Mouse (Mus musculus) forebrain, embryonic 16.5 days (tissue): Measurements from ENCODE around the gene Zcchc14. TPM values are rescaled to one million over a fixed set of nuclear protein-coding genes. Genes with fewer than 3 reads are reported as not detected.
A peak's percentile ranks its signal among the peaks of the same experiment; 100 is the strongest.
"Not testable (repeated sequence)": the region's sequence is repeated elsewhere in the genome, so short reads cannot be mapped to it uniquely, and the experiment has no call there.

Experiments used
- ATAC-seq: fragments of 200-750 bp; cut with Nextera tagmentation; 2 replicates; pipeline ENCODE4 v1.8.0; 2017; ENCODE audit warnings: mild to moderate bottlenecking, moderate library complexity
- H3K27ac ChIP-seq: fragments of 300-500 bp; sonication (generic); 2 replicates; pipeline ENCODE4 v1.5.1; 2014; ENCODE audit warnings: low read length, control low read depth
- H3K27me3 ChIP-seq: fragments of 300-500 bp; sonication (generic); replicated peaks from 2 replicates; pipeline ENCODE4 v1.6.1; 2014; ENCODE audit warnings: low read length; ENCODE audit not compliant: control insufficient read depth, insufficient read depth
- H3K36me3 ChIP-seq: fragments of 300-500 bp; sonication (generic); 2 replicates; pipeline ENCODE4 v1.6.1; 2014; ENCODE audit not compliant: control insufficient read depth, insufficient read depth
- H3K4me1 ChIP-seq: fragments of 300-500 bp; sonication (generic); replicated peaks from 2 replicates; pipeline ENCODE4 v1.6.1; 2014; ENCODE audit warnings: low read length; ENCODE audit not compliant: control insufficient read depth, insufficient read depth
- H3K4me2 ChIP-seq: fragments of 300-500 bp; sonication (generic); 2 replicates; pipeline ENCODE4 v1.6.1; 2014; ENCODE audit warnings: mild to moderate bottlenecking, low read length, control low read depth
- H3K4me3 ChIP-seq: fragments of 300-500 bp; sonication (generic); replicated peaks from 2 replicates; pipeline ENCODE4 v1.5.1; 2014; ENCODE audit warnings: mild to moderate bottlenecking, low read length, control low read depth
- H3K9ac ChIP-seq: fragments of 300-500 bp; sonication (generic); replicated peaks from 2 replicates; pipeline ENCODE4 v1.6.1; 2014; ENCODE audit warnings: low read depth, low read length, control low read depth
- H3K9me3 ChIP-seq: fragments of 300-500 bp; sonication (generic); 2 replicates; pipeline ENCODE4 v1.6.1; 2016; ENCODE audit warnings: low read length; ENCODE audit not compliant: control insufficient read depth
- WGBS: fragments of 180-500 bp; shearing (Covaris S2); extraction: QIAGEN DNeasy Blood & Tissue Kit; methylation state at CpG from one replicate; pipeline ENCODE4 v1.1.7; 2014; 5-methylcytosine and 5-hydroxymethylcytosine counted together
- polyA plus RNA-seq: library from polyadenylated mRNA; unstranded; fragments of >200 nt; fragmentation: Nextera tagmentation; extraction: Ambion mirVana; gene quantifications from 2 replicates; pipeline ENCODE4 v1.2.1, GENCODE M21; 2015

Gene Zcchc14
- polyA plus RNA-seq, 1 experiment from 2014 or later, result 37.3 TPM

- no peaks in the 10 kb centered on the region for H3K9me3 ChIP-seq
- no peak overlapping the region for H3K4me3 ChIP-seq
- no peak for ATAC-seq
- 91% methylated on average over 12 of the region's 12 CpGs for WGBS
- no peak overlapping the region for H3K4me2 ChIP-seq
- H3K27me3 ChIP-seq, result no peaks in the 10 kb centered on the region
- no peaks in the 10 kb centered on the region for H3K4me1 ChIP-seq
- H3K9ac ChIP-seq, result no peak overlapping the region
- H3K36me3 ChIP-seq, result peaks cover 51% of the 10 kb centered on the region
- H3K27ac ChIP-seq, result no peak overlapping the region
Observed at GRCm38 (mm10) chr8:121602411-121602810, 50.3 kb downstream of the Zcchc14 start.

DNA sequence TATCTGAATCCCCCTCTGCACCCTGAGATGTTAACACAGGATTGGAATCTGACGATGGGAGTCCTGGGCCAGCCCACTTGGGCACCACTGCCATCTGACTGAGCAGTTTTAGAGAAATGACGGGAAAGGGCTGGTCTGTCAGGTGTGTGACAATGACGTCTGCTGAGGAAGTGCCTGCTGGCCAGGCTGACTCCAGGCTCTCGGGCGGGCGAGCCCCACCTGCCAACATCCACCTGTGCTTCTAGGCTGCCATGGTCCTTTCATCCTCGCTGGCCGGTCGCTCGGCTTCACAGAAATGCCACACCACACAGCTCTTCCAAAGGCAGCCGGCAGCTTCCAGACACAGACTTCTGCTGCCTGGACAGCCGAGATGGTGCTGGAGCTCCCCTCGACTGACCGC, 52.9 kb downstream of the Zcchc14 start:
- no peak for ATAC-seq
- H3K27ac ChIP-seq, result no peak overlapping the region
- no peak overlapping the region for H3K4me2 ChIP-seq
- no peak overlapping the region for H3K4me3 ChIP-seq
- no peaks in the 10 kb centered on the region for H3K27me3 ChIP-seq
- H3K4me1 ChIP-seq, result no peaks in the 10 kb centered on the region
- peaks cover 35% of the 10 kb centered on the region for H3K36me3 ChIP-seq
- H3K9ac ChIP-seq, result no peak overlapping the region
- 92% methylated on average over 14 of the region's 14 CpGs for WGBS
- H3K9me3 ChIP-seq, result no peaks in the 10 kb centered on the region

DNA sequence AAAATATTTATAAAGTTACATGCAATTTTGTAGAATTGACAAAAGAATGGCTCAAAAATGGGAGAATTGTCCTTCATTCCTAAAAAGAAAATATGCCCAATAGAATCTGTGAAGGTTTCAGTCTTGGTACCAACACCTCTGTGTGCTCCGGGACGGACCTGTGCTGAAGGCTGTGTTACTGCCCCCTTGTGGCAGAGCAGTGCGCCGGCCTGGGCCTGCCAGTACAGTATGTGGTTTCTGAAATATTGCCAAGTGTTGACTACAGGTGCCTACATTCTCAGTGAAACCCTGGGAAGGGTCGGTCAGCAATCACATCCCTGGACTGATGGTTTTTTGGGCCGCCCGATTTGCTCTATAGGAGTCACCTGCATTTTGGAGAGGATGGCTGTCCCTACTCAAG, 53.8 kb downstream of the Zcchc14 start:
- Histone ChIP-seq H3K27me3 (no peaks in the 10 kb centered on the region), H3K9me3 (no peaks in the 10 kb centered on the region), H3K4me2 (no peak overlapping the region), H3K27ac (no peak overlapping the region), H3K4me1 (no peaks in the 10 kb centered on the region), H3K9ac (no peak overlapping the region), H3K36me3 (peaks cover 34% of the 10 kb centered on the region), H3K4me3 (no peak overlapping the region)
- 31% methylated on average over 7 of the region's 7 CpGs for WGBS
- peak; percentile 78 for ATAC-seq

- Histone ChIP-seq H3K27ac (no peak overlapping the region), H3K36me3 (peaks cover 30% of the 10 kb centered on the region), H3K4me1 (no peaks in the 10 kb centered on the region; the same call in 1 of the 2 replicates), H3K9ac (no peak overlapping the region), H3K9me3 (no peaks in the 10 kb centered on the region), H3K27me3 (no peaks in the 10 kb centered on the region), H3K4me2 (no peak overlapping the region), H3K4me3 (no peak overlapping the region)
- no peak for ATAC-seq
- 91% methylated on average over 7 of the region's 7 CpGs for WGBS
Observed at GRCm38 (mm10) chr8:121598190-121598589, 54.5 kb downstream of the Zcchc14 start.

DNA sequence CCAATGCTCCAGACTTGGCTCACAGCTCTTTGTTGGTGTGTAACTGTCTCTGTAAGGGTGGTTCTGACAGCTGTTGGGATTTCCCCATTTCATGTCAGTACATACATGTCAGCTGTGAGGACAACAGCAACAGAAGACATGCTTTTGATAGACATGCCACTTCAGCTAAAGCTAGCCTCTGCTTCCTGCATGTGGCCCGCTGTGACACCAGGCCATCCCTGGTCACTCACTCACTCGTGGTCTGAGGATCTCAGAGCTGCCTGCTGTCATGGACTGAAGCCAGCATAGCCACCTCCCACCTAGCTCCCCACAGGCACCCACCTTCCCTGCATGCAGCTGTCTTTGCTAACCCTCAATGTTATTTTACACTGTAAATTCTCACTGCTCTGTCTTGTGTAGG, 55.2 kb downstream of the Zcchc14 start:
- H3K4me2 ChIP-seq, ATAC-seq, H3K9ac ChIP-seq, H3K27ac ChIP-seq, H3K4me1 ChIP-seq, H3K4me3 ChIP-seq, H3K9me3 ChIP-seq, H3K27me3 ChIP-seq: not testable (repeated sequence)
- H3K36me3 ChIP-seq, result peaks cover 30% of the 10 kb centered on the region
- WGBS, result 74% methylated on average over 2 of the region's 2 CpGs

DNA sequence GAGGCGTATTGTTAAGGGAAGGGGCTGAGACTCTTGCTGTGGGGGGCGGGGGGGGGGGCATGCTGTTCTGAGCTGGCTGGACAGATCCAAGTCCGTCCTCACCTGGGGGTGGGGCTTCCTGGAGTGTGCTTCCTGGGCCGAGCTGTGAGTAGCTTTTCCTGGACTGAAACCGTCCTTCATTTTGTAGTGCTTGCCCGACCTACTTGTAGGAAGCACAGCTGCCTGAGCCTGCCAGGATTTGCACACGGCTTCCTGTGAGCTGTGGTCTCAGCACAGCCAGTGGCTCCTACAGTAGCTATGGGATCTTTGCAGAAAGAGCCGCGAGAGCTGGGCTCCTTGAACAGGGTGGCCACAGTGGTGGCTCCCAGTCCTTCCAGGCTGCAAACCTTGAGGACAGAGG, 58.7 kb downstream of the Zcchc14 start:
- Histone ChIP-seq H3K4me2 (no peak overlapping the region), H3K27ac (no peak overlapping the region), H3K9me3 (no peaks in the 10 kb centered on the region), H3K36me3 (peaks cover 16% of the 10 kb centered on the region), H3K9ac (no peak overlapping the region), H3K27me3 (no peaks in the 10 kb centered on the region), H3K4me3 (no peak overlapping the region), H3K4me1 (peaks cover 26% of the 10 kb centered on the region)
- ATAC-seq, result no peak
- WGBS, result 81% methylated on average over 9 of the region's 9 CpGs

DNA sequence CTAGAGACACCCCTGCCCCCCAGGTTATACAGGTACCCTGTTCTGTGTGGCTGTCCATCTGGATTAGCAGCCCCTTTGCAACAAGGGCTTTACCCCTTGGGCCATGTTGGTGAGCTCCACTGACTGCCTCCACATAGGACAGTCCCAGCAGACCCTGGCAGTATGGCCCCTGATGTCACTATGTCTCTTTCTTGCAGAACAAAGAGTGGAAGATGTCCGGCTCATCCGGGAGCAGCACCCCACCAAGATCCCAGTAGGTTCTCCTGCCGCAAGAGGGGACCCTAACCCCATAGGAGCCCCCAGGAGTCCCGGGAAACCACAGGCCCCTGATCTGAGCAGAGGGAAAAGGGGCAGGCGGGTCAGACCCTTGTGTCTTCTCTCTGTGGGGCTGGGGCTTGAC, 59.4 kb downstream of the Zcchc14 start:
- Histone ChIP-seq H3K4me3 (no peak overlapping the region), H3K36me3 (peaks cover 16% of the 10 kb centered on the region), H3K9me3 (no peaks in the 10 kb centered on the region), H3K27me3 (no peaks in the 10 kb centered on the region), H3K4me2 (no peak overlapping the region), H3K27ac (no peak overlapping the region), H3K4me1 (peaks cover 26% of the 10 kb centered on the region), H3K9ac (no peak overlapping the region)
- ATAC-seq, result no peak
- 90% methylated on average over 5 of the region's 5 CpGs for WGBS

DNA sequence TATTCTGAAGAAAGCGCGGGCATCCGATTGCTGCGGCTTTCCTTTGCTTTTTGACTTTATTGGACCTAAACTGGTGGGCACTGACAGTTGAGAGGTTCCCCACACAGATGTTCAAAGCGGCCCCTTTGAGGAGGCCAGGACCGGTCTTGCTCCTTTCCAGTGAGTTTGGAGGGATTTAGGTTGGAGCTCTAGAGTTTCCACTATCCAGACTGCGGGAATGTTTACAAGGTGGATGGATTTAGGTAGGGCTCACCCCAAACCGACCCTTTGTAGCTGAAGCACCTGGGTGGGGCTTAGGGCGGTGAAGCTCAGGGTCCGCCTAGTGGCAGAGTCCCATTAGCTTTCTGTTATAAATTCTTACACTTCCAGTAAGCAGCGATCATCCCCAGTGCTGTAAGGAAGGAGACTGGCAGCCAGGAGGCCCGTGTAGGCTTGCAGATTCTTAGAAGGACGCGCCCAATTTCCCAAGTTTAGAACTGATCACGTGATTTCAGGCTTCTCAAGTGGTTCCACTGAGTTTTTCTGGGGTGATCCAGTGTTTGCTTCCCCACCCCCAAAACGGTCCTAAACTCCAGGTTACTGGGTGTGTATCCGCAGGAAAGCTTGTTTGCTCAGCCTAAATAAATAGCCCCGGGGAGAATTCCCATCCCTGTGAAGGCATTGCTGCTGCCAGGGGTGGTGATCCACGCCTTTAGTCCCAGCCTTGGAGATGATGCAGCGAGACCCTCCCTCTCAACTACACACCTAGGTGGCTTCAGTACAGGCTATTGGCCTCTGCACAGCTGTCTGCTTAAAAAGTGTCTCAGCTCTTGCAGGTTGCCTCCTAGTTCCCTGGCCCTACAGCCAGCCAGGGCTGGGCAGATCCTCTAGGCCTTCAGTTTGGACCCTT, 61.3 kb downstream of the Zcchc14 start:
- WGBS, result 18% methylated on average over 20 of the region's 20 CpGs
- H3K9ac ChIP-seq, result peak overlapping the region; percentile 85
- ATAC-seq, result no peak

DNA sequence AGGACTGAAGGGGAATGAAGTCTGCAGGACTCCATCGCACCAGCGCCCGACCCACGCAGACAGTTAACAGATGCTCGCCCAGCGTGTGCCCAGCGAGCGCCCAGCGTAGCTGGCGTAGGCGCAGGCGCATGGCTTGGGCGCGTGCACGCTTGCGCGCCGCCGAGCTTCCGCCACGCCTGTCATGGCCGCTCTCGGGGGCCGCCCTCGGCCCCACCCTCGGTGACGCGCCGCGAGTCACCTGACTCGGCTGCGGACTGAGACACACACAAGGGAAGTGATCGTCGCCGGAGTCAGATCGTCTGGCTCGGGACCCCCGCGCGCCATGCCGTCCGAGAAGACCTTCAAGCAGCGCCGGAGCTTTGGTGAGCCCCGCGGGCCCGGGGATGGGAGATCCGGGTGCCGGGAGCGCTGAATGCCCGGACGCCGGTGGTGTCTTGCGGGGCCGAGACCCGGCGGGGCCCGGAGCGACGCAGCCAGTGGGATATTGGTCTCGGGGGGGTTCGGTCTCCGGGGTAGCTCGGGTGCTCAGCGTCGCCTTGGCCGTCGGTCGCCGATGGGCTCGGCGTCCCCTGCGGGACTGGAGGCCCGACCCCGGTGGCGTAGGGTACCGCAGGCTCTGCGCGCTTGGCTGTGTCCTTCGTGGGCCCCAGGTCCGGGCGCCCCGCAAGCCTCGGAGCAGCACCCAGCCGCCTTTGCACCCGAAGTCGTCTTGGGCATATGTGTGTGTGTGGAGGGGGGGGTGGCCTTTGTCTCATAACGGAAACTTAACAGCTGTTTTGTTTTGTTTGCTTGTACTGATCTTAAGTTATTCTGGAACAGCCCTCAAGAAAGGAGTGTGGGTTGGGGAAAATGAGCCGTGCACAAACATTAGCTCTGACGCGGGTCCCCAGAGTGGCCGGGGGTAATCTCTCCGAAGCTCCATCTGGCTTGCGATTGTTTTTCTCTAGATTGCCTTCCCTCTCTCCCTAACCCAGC, 62.2 kb downstream of the Zcchc14 start, which contains the start of gene Map1lc3b:
Map1lc3b (plus strand) TSS at position 159 of the 975 bp plus-strand sequence.
- Histone ChIP-seq H3K4me1 (peaks cover 29% of the 10 kb centered on the region), H3K27ac (peak within 1 kb of the TSS; percentile 84), H3K27me3 (no peaks in the 10 kb centered on the region), H3K9ac (peak within 1 kb of the TSS; percentile 85), H3K4me3 (peak within 1 kb of the TSS; percentile 95), H3K36me3 (peaks cover 9% of the 10 kb centered on the region), H3K9me3 (no peaks in the 10 kb centered on the region), H3K4me2 (peak within 1 kb of the TSS; percentile 95)
- 0% methylated on average over 84 of the region's 94 CpGs for WGBS
- ATAC-seq, result peak; percentile 83

More for the DNA sequence above, 61.3 kb downstream of the Zcchc14 start:
- Histone ChIP-seq H3K36me3 (peaks cover 13% of the 10 kb centered on the region), H3K27ac (peak overlapping the region; percentile 32; the same call in 1 of the 2 replicates), H3K4me2 (peak overlapping the region; percentile 95), H3K4me1 (peaks cover 26% of the 10 kb centered on the region), H3K9me3 (no peaks in the 10 kb centered on the region), H3K27me3 (no peaks in the 10 kb centered on the region), H3K4me3 (peak overlapping the region; percentile 95)
